Mouse (Mus musculus) CH12F3 (cell line): ENCODE measurements around the gene Tm9sf2.
"Not testable (repeated sequence)": the region's sequence is repeated elsewhere in the genome, so short reads cannot be mapped to it uniquely, and the experiment has no call there.

Experiments
- in situ Hi-C: fragments of 300-500 bp; cut with MboI; formaldehyde crosslinking; loops from 2 replicates; pipeline ENCODE4 v1.14.3; 2020; ENCODE audit warnings: low sequenced_read_pairs

Gene Tm9sf2

GRCm38 (mm10) chr14:122092363-122092762 lies 14.5 kb upstream of the Tm9sf2 start:
- in situ Hi-C loops: no loop called here

GRCm38 (mm10) chr14:122096331-122096730 lies 10.5 kb upstream of the Tm9sf2 start:
- in situ Hi-C loops: no loop called here

- in situ Hi-C loops: no loop called here
These were observed 7.3 kb upstream of the Tm9sf2 start for GRCm38 (mm10) chr14:122099584-122099983.

DNA sequence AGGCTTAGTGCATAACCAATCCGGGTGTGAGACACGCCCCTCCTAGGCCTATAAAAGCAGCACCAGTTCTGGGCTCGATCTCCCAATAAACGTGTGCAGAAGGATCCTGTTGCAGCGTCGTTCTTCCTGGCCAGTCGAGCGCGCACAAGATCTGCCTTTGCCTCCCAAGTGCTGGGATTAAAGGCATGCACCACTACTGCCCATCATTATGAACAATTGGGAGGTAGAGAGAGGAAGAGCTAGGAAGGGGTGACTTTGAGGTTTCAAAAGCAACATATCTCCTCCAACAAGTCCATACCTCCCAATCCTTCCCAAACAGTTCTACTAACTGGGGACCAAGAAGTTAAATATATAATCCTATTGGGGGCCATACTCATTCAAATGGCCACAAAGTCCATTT lies 4.9 kb upstream of the Tm9sf2 start:
- in situ Hi-C loops: not testable (repeated sequence)

DNA sequence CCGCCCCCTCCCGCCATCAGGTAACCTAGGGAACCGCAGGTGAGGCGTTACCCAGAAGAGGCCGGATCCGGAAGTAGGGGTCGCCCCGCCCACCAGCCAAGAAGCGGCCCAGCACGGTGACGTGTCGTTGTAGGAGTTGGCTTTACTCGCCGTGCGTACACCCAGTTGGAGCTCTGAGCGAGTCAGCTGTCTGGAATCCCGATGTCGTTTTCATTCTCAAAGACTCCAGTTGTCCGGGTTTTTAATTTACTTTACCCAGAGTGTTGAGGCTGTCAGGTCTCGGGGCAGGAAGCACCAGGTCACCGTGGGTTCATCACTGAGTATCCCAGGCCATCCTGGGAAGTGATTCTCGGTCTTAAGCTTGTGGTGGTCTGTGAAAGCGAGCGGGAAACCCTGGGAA lies 2.0 kb upstream of the Tm9sf2 start:
- in situ Hi-C loops: no loop called here

GRCm38 (mm10) chr14:122105391-122106285 lies 1.2 kb upstream of the Tm9sf2 start:
- in situ Hi-C loops: no loop called here

DNA sequence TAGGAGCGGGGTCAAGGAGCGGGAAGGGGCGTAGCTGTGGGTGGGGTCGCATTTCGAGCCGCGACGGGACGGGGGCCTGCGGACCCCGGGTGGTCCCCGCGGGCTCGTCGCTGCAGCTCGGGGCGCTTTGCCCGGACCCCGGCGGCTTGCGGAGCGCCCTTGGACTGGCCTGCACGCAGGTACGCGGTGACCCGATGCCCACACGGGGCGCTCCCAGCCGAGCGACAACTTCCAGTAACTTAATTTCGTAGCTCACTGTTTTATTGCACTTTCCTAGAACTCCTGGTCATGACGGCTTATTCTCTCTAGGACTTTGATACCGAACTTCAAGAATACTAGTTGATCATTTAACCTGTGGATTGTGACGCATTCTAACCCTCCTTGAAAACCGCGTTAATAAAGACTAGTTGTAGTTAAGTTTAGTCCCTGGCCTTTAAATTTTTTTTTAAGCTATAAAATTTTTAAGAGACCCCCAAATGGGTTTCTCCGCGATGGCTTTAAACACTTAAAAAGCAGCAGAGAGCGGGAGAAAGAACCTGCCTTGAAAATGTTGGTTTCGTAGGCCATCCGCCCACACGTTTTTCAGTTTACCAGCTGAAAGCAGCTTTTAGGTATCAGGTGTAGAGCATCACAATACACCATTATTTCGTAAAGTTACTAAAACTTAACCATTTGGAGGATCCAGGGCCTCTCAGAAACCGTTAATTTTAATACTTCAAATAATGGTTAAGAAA lies 810 bp downstream of the Tm9sf2 start:
- in situ Hi-C loops: no loop called here

GRCm38 (mm10) chr14:122111681-122112080 lies 4.8 kb downstream of the Tm9sf2 start:
- in situ Hi-C loops: no loop called here

DNA sequence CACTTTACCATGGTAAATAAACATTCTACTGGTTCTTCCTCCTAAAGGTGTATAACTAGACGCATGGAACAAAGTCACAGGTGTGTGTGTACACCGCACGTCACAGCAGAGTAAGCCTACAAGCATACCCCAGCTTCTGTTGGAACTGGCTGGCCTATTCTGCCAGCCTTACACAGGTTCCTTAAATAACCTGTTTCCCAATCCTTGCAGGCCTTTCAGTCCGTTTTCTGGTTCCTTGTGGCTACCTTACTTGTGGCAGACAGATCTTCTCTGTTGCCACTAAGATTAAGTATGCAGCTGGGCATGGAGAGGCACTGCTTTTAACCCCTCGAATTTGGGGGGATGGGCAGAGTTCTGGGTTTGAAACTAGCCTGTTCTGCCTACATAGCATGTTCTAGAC lies 5.5 kb downstream of the Tm9sf2 start:
- in situ Hi-C loops: no loop called here

DNA sequence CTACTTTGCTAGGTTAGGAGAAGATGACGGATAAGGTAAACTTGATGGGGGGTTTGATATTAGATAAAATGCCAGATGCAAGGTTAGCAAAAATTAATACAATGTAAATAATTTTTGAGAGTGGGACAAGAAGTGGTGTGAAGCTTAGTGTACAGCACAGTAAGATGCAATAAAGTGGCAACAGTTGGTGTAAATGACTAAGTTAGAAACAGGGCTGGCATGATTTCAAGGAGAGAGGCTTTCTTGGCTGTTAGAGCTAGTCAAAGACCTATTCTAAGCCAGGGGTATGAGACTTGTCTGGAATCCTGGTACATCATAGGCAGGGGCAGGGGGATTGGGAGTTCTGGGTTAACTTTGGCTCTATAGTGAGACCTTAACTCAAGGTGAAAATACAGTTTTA lies 9.4 kb downstream of the Tm9sf2 start:
- in situ Hi-C loops: no loop called here

DNA sequence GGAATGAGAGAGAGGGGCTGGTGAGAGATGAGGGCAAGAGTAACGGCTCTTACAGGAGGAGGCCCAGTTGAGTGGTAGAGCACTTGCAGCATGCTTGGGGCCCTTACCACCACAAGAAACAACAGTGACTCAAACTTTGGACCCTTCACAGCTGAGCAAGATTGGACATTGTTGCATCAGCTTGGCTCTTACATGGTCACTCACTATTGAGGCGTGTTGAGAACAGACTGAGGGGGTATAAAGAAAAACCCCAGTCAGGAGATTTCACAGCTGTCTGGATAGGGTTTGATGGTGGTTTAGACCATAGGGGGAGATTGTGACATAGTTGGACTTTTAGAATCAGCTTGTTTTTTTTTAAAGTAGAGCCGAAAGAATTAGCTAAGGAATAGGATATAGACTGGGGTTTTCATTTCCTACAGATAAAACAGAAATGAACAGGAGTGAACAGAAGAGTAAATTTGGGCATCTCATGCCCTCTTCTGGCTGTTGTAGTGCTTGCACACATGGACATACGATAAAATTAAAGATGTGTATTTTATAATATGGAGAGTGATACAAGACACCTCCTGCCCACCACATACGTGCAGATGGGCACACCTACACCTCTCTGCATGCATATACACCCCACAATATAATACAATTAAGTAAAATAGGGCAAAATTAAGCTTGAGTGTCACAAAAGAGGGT lies 23.4 kb downstream of the Tm9sf2 start:
- in situ Hi-C loops: no loop called here

GRCm38 (mm10) chr14:122131644-122132043 lies 24.8 kb downstream of the Tm9sf2 start:
- in situ Hi-C loops: no loop called here

DNA sequence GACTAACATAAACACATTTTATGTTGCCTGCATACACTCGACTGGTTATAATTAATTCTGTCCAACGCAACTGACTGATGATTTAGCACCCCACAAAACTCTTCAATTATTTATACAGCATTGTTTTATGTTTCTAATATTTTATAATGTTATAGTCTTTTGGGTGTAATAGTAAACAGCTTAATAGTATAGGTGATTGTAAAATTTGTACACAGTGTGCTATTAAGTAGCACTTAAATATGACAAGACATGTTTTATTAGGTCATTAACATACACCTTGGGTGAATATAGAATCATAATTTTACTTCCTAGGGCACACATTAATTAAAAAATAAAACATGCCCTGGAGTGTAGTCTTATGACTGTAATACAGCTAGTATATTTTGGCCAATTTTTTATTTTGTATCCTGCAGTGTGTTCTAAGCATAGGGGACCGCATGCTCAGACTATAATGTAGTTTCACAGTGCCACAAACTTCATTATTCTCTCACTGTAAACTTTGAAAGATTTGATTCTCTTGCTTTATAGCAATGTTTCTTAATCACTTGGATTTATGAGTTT lies 29.6 kb downstream of the Tm9sf2 start:
- in situ Hi-C loops: no loop called here

GRCm38 (mm10) chr14:122137234-122137633 lies 30.4 kb downstream of the Tm9sf2 start:
- in situ Hi-C loops: no loop called here

DNA sequence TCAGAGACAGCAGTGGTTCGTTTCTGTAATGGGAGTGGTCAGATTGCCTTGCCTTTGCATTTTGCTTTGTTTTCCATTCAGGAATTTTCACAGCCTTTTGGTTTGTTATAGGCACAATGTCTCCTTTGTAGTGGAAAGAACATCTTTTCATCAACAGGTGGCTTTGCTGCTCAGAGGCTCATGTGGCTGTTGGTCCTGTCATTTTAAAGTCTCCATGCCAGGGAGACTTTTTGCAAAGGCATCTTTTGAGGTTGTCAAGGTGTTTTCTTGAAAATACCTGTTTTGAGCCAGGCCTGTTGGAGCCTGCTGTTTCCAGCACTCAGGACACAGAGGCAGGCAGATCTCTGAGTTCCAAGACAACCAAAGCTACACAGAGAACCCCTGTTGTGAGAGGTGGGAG lies 33.3 kb downstream of the Tm9sf2 start:
- in situ Hi-C loops: no loop called here

DNA sequence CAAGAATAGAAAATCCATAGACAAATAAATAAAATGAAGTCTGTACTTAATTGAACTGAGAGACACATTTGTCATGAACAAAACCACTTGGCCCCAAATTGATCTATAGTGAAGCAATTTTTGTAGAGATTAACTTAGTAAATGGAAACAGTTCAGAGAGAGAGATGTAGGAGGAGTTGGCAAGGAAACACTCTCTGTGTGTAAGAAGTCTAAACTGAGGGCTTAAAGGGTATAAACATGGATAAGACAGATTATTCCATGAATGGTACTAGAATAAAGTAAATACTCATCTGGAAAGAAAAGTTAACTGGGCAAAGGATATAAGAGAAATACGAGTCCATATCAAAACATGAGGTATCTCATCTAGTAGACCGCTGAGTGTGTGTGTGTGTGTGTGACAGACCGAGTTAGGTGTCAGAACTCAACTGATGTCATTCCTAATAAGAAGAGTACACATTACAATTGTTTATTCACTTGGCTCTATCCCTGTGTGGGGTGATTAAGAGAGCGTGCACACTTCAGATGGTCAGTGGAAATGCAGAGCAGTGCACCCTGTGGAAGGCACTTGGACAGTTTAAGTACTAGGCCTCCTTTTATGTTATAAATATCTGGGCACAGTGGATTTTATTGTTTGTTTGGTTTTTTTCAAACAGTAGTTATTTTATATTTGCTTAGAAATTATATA lies 36.9 kb downstream of the Tm9sf2 start:
- in situ Hi-C loops: no loop called here

GRCm38 (mm10) chr14:122145374-122145773 lies 38.5 kb downstream of the Tm9sf2 start:
- in situ Hi-C loops: no loop called here

DNA sequence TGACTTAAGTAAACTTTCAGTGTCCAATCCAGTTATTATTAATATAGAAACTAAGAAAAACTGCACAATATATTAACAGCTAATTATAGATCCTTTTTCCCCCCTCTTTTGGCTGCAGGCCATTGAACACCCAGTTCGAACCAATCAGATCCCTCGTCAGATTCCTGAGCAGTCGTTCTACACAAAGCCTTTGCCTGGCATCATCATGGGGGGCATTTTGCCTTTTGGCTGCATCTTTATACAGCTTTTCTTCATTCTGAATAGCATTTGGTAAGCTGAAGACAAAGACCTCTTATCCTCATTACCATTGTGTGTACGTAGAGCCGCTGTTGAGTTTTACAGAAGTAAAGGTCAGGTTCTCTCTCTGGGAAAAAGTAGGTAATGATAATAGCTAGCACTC lies 43.8 kb downstream of the Tm9sf2 start:
- in situ Hi-C loops: no loop called here

- in situ Hi-C loops: no loop called here
These were observed 50.9 kb downstream of the Tm9sf2 start for GRCm38 (mm10) chr14:122157738-122158137.

GRCm38 (mm10) chr14:122160916-122161315 lies 54.1 kb downstream of the Tm9sf2 start:
- in situ Hi-C loops: no loop called here

DNA sequence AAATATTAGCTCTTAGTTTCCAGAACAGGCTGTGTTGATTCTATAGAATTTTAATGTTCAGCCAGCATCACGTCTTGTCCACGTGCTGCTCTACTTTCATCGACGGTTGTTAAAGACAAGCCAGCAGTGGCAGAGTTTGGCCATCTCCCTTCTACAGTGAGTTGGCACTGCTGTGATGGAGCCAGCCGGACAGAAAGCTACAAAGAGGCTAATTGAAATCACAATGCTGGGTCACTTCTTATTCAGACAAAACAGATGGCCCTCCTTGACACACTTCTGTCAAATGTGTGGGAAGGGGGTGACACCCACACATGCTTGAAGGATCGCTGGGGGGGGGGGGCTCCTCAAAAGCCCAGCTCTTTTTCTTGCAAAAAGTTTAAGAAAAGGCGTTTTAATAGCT lies 62.1 kb downstream of the Tm9sf2 start:
- in situ Hi-C loops: no loop called here
